Mouse (Mus musculus): ENCODE measurements around the gene Dcbld2.

The Dcbld2 gene

DNA sequence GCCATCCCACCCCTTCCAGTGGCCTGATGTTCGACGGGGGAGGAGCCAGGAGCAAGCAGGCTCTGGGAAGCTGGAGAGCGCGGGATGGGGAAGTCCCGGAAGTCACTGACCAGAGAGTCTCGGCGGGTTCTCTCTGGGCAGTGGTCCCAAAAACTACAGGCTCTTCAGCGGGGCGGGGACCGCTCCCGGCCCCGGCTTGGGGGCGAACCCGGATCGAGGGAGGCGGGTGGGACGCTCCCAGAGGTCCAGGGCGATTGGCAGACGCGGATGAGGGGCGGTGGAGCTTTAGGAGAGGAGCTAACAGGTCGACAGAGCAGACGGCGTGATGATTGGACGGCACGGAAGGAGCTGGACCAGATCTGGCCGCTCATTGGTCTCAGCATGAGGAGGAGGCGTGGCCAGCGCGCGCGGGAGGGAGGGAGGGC lies at the start of gene Dcbld2:
Dcbld2 (plus strand) TSS at position 382 of the 425 bp plus-strand sequence.
- DNase-seq (ENCODE audit: low spot score in 2 of 2), result peak; percentile 96 to 98

DNA sequence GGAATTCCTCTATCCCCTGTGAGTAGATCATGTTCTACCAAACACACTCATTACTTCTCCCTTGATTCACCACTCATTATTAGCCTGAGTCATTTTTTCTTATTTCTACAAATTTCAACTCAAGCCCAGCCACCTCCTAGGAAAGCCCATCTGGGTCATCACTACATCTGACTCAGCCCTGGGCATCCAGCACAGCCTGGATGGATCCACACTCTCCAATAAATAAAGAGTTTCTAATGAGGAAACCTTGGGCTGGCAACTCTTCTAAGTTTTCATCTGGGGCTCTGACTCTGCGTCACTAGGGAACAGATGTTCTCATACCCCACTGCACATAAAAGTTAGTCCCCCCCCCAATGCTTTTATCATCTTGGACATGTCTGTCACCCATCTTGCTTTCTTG lies 31.1 kb upstream of the Dcbld2 start:
- DNase-seq (ENCODE audit: low spot score in 2 of 2), result no peak

DNA sequence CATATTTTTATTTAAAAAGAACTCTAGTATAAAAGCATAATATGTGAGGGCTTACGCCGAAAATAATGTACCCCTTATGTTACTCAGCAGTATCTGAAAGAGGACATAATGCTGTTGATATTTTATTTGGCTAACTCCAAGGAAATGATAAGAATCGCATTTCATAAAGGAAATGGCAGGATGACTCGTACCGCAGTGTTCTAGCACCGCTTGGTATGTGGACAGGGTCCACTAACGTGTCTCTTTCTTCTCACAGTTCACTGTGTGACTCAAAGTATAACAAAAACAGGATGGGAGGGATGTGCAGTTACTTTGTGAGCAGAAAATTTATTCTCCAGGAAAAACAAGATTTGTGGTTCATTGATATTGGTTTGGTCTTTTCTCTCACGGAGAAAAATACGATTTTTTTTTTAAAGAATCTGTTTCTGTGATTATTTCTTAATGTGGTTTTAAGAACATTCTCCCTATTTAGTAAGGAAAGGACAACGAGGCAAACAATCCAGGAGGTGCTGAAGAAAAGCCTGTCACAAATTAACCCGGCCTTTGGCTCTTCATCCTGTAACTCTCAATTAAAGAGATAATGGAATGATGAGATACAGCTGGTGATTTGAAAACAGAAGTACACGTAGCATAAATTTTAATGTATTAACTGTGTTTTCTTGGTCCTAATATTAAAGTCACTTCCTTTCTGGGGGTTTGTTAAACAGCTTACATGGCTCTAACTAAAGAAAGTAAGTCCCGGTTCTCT lies 30.3 kb upstream of the Dcbld2 start:
- DNase-seq (ENCODE audit: low spot score in 2 of 2), result no peak

GRCm38 (mm10) chr16:58386241-58386757 lies 21.9 kb upstream of the Dcbld2 start:
- no peak for DNase-seq (ENCODE audit: low spot score in 2 of 2)

GRCm38 (mm10) chr16:58389143-58389755 lies 19.0 kb upstream of the Dcbld2 start:
- DNase-seq (ENCODE audit: low spot score in 2 of 2), result no peak

DNA sequence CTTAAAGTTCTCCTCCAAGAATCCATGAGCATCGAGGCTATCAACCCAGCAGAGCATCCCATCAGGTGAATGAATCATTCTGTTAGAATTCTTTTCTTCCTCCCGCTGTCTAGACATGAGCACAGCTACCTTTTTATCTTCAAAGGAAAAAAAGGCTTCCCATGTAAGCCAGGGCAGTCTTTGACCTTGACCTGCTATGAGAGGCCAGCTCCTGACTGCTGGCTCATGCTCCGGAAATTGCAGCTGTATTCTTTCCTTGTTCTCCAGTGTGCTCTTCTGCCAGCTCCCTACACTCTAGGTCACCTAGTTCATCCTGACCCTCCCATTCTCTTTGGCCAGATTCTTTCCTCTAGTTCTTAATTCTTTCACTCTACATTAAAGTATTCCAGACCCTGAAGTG lies 15.2 kb upstream of the Dcbld2 start:
- no peak for DNase-seq (ENCODE audit: low spot score in 2 of 2)

DNA sequence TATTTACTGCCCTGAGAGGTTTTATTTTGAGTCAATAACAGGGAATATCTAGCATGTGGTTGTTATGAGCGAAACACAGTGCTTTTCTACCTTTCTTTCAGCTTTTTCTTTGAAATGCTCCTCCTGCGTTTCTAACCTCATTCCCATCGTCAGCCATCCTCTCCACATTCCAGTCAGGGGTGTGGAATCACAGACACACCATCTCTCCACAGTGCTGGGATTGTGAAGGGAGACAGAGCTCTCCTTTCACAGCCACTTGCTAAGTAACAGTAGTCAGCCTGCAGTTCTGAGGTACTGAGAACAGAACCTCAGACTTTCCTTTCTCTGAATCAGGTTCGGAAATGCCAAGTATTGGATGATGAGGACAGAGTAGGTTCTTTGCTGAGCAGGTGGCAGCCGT lies 14.1 kb upstream of the Dcbld2 start:
- no peak for DNase-seq (ENCODE audit: low spot score in 2 of 2)

GRCm38 (mm10) chr16:58398604-58399003 lies 9.6 kb upstream of the Dcbld2 start:
- DNase-seq (ENCODE audit: low spot score in 2 of 2), result no peak

- DNase-seq (ENCODE audit: low spot score in 2 of 2), result no peak
Measured at GRCm38 (mm10) chr16:58401079-58401478, 7.2 kb upstream of the Dcbld2 start.

DNA sequence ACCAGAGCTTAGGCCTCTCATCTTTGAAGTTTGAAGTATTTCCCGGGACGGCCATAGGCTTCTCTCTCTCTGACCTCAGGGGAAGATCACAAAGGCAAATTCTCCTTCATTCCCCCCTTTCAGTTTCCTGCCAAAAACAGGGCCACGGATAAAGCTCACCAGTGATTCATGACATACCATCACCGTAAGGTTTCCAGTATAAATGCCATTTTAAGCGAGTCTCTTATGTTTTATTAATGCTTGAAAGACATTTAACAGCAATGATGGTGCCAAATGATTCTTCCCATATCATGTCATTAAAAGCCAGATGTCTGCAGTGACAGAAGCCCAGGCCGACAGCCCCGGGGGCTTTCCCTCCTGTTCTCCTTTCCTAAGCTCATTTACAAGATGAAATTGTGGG lies 3.6 kb upstream of the Dcbld2 start:
- DNase-seq (ENCODE audit: low spot score in 2 of 2), result no peak

GRCm38 (mm10) chr16:58405271-58405670 lies 3.0 kb upstream of the Dcbld2 start:
- no peak for DNase-seq (ENCODE audit: low spot score in 2 of 2)

GRCm38 (mm10) chr16:58408487-58409281 lies 441 bp downstream of the Dcbld2 start:
- DNase-seq (ENCODE audit: low spot score in 2 of 2), result peak; percentile 18 to 25

DNA sequence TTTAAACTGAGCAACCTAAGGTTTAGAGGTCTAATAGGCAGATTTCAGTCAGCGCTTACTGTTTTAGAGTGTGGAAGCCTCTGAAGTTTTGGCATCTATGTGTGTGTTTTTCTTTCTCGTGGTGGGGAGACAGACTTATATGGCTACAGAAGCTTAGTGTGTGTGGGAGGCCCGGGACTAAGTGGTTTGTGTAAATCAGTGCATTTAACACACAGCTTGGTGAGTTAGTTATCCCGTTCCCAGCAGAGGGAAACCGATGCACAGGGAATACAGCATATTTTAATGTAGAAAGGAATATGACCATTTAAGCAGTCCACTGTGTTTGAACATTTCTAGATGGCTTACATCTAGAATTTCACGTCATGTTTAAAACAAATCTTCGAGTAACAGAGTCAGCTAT lies 1.6 kb downstream of the Dcbld2 start:
- no peak for DNase-seq (ENCODE audit: low spot score in 2 of 2)

DNA sequence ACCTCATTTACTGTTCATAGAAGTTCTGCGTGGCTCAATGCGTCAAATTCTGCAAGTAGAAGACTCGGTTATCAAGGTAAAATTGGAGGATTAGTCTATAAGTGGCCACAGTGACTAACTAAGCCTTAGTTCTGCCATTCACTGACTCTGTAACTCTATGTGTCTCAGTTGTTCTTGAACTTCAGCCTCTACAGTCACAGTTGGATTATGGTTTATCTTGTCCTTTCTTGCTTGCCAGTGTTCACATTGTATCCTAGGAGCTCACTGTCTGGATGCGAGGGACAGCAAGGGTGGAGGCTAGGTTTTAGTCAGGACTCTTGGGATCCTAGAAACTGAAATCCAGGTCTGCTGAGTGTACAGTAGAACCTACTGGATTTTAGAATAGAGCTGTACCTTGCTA lies 6.6 kb downstream of the Dcbld2 start:
- DNase-seq (ENCODE audit: low spot score in 2 of 2), result no peak

GRCm38 (mm10) chr16:58415500-58415899 lies 7.3 kb downstream of the Dcbld2 start:
- DNase-seq (ENCODE audit: low spot score in 2 of 2), result no peak

GRCm38 (mm10) chr16:58421696-58422354 lies 13.6 kb downstream of the Dcbld2 start:
- DNase-seq (ENCODE audit: low spot score in 2 of 2), result peak; percentile 44 to 56

GRCm38 (mm10) chr16:58430246-58430645 lies 22.0 kb downstream of the Dcbld2 start:
- DNase-seq (ENCODE audit: low spot score in 2 of 2), result no peak

GRCm38 (mm10) chr16:58432384-58432783 lies 24.1 kb downstream of the Dcbld2 start:
- no peak for DNase-seq (ENCODE audit: low spot score in 2 of 2)

DNA sequence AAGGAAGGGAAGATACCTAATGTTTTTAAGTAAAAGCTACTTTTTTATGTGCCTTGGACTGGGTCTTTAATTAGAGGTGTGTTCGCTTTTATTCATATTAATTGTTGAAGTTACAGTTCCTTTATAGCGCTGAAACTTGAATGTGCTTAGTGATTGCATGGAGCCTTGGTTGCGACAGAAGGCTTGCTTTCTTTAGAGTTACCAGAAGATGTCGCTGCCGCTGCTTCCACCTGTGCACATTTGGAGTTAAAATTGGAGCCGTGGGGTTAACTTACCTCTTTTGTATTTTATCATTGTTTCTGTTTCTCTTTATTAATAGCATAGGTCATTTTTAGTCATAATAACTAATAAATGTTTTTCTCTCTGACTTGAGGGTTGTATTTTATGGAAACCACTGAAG lies 36.5 kb downstream of the Dcbld2 start:
- no peak for DNase-seq (ENCODE audit: low spot score in 2 of 2)

- no peak for DNase-seq (ENCODE audit: low spot score in 2 of 2)
Measured at GRCm38 (mm10) chr16:58446281-58447259, 38.3 kb downstream of the Dcbld2 start.

DNA sequence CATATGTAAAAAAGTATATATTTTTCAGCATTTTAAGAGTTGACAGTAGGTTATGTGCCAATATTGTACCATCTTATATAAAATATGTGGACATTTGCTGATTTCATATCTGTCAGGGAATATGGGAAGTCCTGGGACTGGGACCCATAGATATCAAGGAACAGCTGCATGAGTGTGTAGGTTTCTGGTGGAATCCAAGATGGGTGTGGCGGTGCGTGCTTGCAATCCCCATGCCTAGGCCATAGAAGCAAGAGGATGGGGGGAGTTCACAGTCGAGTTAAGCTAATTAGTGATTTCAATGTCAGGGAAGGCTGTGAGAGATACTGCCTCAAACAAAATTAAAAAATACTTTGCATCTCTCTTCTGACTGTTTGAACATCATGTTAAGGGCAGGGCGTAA lies 40.8 kb downstream of the Dcbld2 start:
- no peak for DNase-seq (ENCODE audit: low spot score in 2 of 2)
